Mouse (Mus musculus) liver, embryonic 16.5 days (tissue): ENCODE results near the gene Mrpl53. TPM values are rescaled to one million over a fixed set of nuclear protein-coding genes. Genes with fewer than 3 reads are reported as not detected.

Source experiments
- ATAC-seq: fragments of 200-750 bp; cut with Nextera tagmentation; 2 replicates; pipeline ENCODE4 v1.8.0; 2017; ENCODE audit warnings: low read depth, mild to moderate bottlenecking, moderate number of reproducible peaks, moderate library complexity
- H3K27ac ChIP-seq: fragments of 300-500 bp; sonication (generic); 2 replicates; pipeline ENCODE4 v1.5.1; 2014; ENCODE audit warnings: mild to moderate bottlenecking, low read length
- H3K27me3 ChIP-seq: fragments of 300-500 bp; sonication (generic); 2 replicates; pipeline ENCODE4 v1.6.1; 2014; ENCODE audit warnings: low read depth, low read length, mixed read lengths; ENCODE audit not compliant: control insufficient read depth, insufficient read depth
- H3K36me3 ChIP-seq: fragments of 300-500 bp; sonication (generic); 2 replicates; pipeline ENCODE4 v1.6.1; 2014; ENCODE audit warnings: mild to moderate bottlenecking; ENCODE audit not compliant: control insufficient read depth, insufficient read depth
- H3K4me1 ChIP-seq: fragments of 300-500 bp; sonication (generic); 2 replicates; pipeline ENCODE4 v1.6.1; 2014; ENCODE audit warnings: low read depth, low read length, mixed read lengths; ENCODE audit not compliant: control insufficient read depth
- H3K4me2 ChIP-seq: fragments of 300-500 bp; sonication (generic); 2 replicates; pipeline ENCODE4 v1.6.1; 2014; ENCODE audit warnings: low read depth, low read length, mixed read lengths
- H3K4me3 ChIP-seq: fragments of 300-500 bp; sonication (generic); 2 replicates; pipeline ENCODE4 v1.5.1; 2014; ENCODE audit warnings: low read depth, mild to moderate bottlenecking, low read length
- H3K9ac ChIP-seq: fragments of 300-500 bp; sonication (generic); 2 replicates; pipeline ENCODE4 v1.6.1; 2014; ENCODE audit warnings: low read depth, low read length
- H3K9me3 ChIP-seq: fragments of 300-500 bp; sonication (generic); replicated peaks from 2 replicates; pipeline ENCODE4 v1.6.1; 2016; ENCODE audit warnings: low read length; ENCODE audit not compliant: control insufficient read depth
- WGBS: fragments of 180-500 bp; shearing (Covaris S2); extraction: QIAGEN DNeasy Blood & Tissue Kit; methylation state at CpG from one replicate; pipeline ENCODE4 v1.1.7; 2014; ENCODE audit not compliant: insufficient replicate concordance; 5-methylcytosine and 5-hydroxymethylcytosine counted together
- polyA plus RNA-seq: library from polyadenylated mRNA; unstranded; fragments of >200 nt; fragmentation: Nextera tagmentation; extraction: Ambion mirVana; gene quantifications from 2 replicates; pipeline ENCODE4 v1.2.1, GENCODE M21; 2015

Mrpl53 gene
- polyA plus RNA-seq, 1 experiment from 2014 or later, result 66.1 TPM

- peak overlapping the region; percentile 28 for H3K4me2 ChIP-seq
- H3K4me3 ChIP-seq, result peak overlapping the region; percentile 10
- H3K4me1 ChIP-seq, result no peaks in the 10 kb centered on the region; the same call in 1 of the 2 replicates
- no peak overlapping the region for H3K27ac ChIP-seq
- H3K27me3 ChIP-seq, result peaks cover 79% of the 10 kb centered on the region
- H3K9me3 ChIP-seq, result no peaks in the 10 kb centered on the region
- H3K36me3 ChIP-seq, result no peaks in the 10 kb centered on the region
- no peak overlapping the region for H3K9ac ChIP-seq
- WGBS, result 3% methylated on average over 47 of the region's 47 CpGs
- ATAC-seq, result no peak
These were observed 21.5 kb upstream of the Mrpl53 start for GRCm38 (mm10) chr6:83087205-83087925.

DNA sequence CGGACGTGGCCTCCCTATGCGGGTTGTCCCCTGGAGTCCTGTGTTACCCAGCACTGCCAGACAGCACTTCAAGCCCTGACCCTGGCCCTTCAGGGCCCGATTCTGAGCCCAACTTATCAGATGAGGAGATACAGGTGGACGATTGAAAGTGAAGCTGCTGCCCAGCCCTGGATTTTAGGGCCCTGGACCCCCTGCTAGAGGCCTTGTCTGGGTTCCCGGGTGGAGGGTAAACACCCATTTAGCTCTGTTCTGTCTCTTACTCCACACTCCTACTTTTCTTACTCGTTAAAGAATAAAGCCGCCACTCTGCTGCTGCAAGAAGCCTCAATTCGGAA is 20.9 kb upstream of the Mrpl53 start:
- H3K27ac ChIP-seq, result no peak overlapping the region

DNA sequence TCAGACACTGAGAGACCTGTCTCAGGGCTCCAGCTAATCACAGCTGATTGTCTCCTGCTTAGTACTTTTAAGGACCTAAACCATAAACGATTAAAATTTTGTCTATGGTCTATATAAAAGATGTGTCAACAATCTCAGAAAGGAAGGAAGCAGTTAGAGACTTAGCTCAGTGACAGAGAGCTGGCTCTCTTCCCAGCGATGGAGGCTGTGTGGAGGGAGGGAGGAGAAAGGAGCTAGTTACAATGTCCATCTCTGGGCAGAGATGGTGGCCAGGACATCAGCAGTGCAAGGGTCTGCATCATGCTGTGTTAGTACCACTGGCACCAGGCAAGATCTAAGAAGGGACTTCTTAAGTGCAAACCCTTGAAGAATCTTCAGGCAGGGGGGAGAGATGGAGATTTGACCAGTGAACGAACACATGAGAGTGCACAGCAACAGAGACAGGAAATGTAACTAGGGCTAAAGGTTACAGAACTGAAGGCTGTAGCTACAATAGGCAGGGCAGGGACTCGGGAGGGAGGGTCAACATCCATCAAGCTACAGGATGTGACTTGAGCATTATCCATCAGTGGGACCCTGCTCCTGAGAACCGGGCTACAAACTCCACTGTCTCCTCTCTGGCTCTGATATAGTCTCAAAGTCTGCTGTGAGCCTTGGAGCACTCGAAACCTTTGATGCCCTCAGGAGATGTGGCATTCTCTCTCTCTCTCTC is 16.3 kb upstream of the Mrpl53 start:
- Histone ChIP-seq H3K9me3 (0 out of 2 replicates have a peak, but pooled peaks cover 2% of the 10 kb centered on the region), H3K27ac (no peak overlapping the region), H3K4me2 (no peak overlapping the region), H3K9ac (no peak overlapping the region), H3K4me1 (no peaks in the 10 kb centered on the region), H3K36me3 (no peaks in the 10 kb centered on the region), H3K27me3 (peaks cover 33% of the 10 kb centered on the region), H3K4me3 (no peak overlapping the region)
- 0 out of 2 replicates have a peak, but pooled peaks have one; percentile 37 for ATAC-seq
- WGBS, result 20% methylated on average over 6 of the region's 6 CpGs

More for the DNA sequence above, 20.9 kb upstream of the Mrpl53 start:
- Histone ChIP-seq H3K27me3 (peaks cover 80% of the 10 kb centered on the region), H3K4me2 (0 out of 2 replicates have a peak overlapping the region, but pooled peaks have one; percentile 28), H3K9ac (no peak overlapping the region), H3K4me3 (peak overlapping the region; percentile 10; the same call in 1 of the 2 replicates), H3K9me3 (no peaks in the 10 kb centered on the region), H3K4me1 (no peaks in the 10 kb centered on the region; the same call in 1 of the 2 replicates), H3K36me3 (no peaks in the 10 kb centered on the region)
- ATAC-seq, result no peak
- 20% methylated on average over 9 of the region's 9 CpGs for WGBS

- peaks cover 6% of the 10 kb centered on the region for H3K4me1 ChIP-seq
- no peaks in the 10 kb centered on the region for H3K36me3 ChIP-seq
- H3K4me3 ChIP-seq, result no peak overlapping the region
- ATAC-seq, result no peak
- H3K9me3 ChIP-seq, result 0 out of 2 replicates have a peak, but pooled peaks cover 2% of the 10 kb centered on the region
- no peak overlapping the region for H3K27ac ChIP-seq
- H3K9ac ChIP-seq, result no peak overlapping the region
- H3K27me3 ChIP-seq, result peaks cover 3% of the 10 kb centered on the region; the same call in 1 of the 2 replicates
- 45% methylated on average over 6 of the region's 6 CpGs for WGBS
- H3K4me2 ChIP-seq, result no peak overlapping the region
These were observed 12.9 kb upstream of the Mrpl53 start for GRCm38 (mm10) chr6:83095968-83096367.

- 54% methylated on average over 2 of the region's 2 CpGs for WGBS
- no peaks in the 10 kb centered on the region for H3K36me3 ChIP-seq
- H3K4me2 ChIP-seq, result no peak overlapping the region
- no peak overlapping the region for H3K9ac ChIP-seq
- no peak overlapping the region for H3K4me3 ChIP-seq
- H3K27ac ChIP-seq, result no peak overlapping the region
- peaks cover 24% of the 10 kb centered on the region for H3K4me1 ChIP-seq
- ATAC-seq, result no peak
- 0 out of 2 replicates have a peak, but pooled peaks cover 2% of the 10 kb centered on the region for H3K9me3 ChIP-seq
- no peaks in the 10 kb centered on the region; the same call in 1 of the 2 replicates for H3K27me3 ChIP-seq
These were observed 10.4 kb upstream of the Mrpl53 start for GRCm38 (mm10) chr6:83098411-83098810.

GRCm38 (mm10) chr6:83101316-83101687 is 7.5 kb upstream of the Mrpl53 start, which contains the start of the genes Ccdc142 and Gm42688:
Gene Ccdc142, plus strand, starts transcription at chr6:83101601.
Gene Gm42688, plus strand, starts transcription at chr6:83101617.
- WGBS, result under 1% methylated on average over 25 of the region's 25 CpGs
- H3K27me3 ChIP-seq, result no peaks in the 10 kb centered on the region; the same call in 1 of the 2 replicates

GRCm38 (mm10) chr6:83101688-83102556 is 6.9 kb upstream of the Mrpl53 start:
- peak overlapping the region; percentile 100 for H3K4me2 ChIP-seq
- ATAC-seq, result peak; percentile 72
- H3K9me3 ChIP-seq, result no peaks in the 10 kb centered on the region
- H3K4me3 ChIP-seq, result peak overlapping the region; percentile 86
- peaks cover 24% of the 10 kb centered on the region for H3K4me1 ChIP-seq
- under 1% methylated on average over 68 of the region's 74 CpGs for WGBS
- peak overlapping the region; percentile 85 for H3K27ac ChIP-seq
- no peaks in the 10 kb centered on the region for H3K36me3 ChIP-seq
- no peaks in the 10 kb centered on the region; the same call in 1 of the 2 replicates for H3K27me3 ChIP-seq
- peak overlapping the region; percentile 90 for H3K9ac ChIP-seq

More at GRCm38 (mm10) chr6:83101316-83101687, 7.5 kb upstream of the Mrpl53 start, which contains the start of the genes Ccdc142 and Gm42688:
- ATAC-seq, result peak; percentile 83
- Histone ChIP-seq H3K9me3 (no peaks in the 10 kb centered on the region), H3K27ac (peak within 1 kb of the TSS; percentile 85), H3K36me3 (no peaks in the 10 kb centered on the region), H3K4me3 (peak within 1 kb of the TSS; percentile 86), H3K4me1 (peaks cover 24% of the 10 kb centered on the region), H3K9ac (peak within 1 kb of the TSS; percentile 90), H3K4me2 (peak within 1 kb of the TSS; percentile 100)

DNA sequence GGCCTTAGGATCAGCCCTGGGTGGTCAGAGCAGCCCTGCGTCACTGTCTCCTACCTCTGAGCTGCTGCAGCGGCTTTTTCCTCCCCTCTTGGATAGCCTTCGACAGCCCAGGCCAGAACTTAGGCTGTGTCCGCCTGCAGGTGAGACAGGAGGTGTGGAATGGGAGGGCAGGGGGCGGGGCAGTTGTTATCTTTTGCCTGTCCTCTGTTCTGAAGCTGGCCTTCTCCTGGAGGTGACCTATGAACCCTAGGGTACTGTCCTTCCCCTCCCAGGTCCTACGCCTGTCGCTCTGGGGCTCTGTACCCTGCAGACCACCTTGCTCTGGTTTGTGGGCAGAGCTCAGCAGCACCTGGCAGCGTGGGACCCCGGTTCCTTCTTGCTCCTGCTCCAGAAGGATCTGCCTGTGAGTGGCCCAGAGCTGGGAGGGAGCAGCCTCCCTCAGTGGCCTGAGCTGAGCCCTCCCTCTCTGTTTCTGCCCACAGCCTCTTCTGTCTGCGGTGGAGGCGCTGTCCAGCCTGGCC is 5.7 kb upstream of the Mrpl53 start:
- no peak overlapping the region for H3K4me3 ChIP-seq
- ATAC-seq, result peak; percentile 41
- 59% methylated on average over 11 of the region's 11 CpGs for WGBS

More for the DNA sequence above, 5.7 kb upstream of the Mrpl53 start:
- peak overlapping the region; percentile 90; the same call in 1 of the 2 replicates for H3K9ac ChIP-seq
- peaks cover 30% of the 10 kb centered on the region for H3K4me1 ChIP-seq
- H3K27ac ChIP-seq, result no peak overlapping the region
- H3K4me2 ChIP-seq, result peak overlapping the region; percentile 100
- no peaks in the 10 kb centered on the region for H3K9me3 ChIP-seq
- no peaks in the 10 kb centered on the region for H3K36me3 ChIP-seq
- H3K27me3 ChIP-seq, result no peaks in the 10 kb centered on the region; the same call in 1 of the 2 replicates
